Mouse (Mus musculus) telencephalon, adult 2 months (tissue): ENCODE results near the gene Cd177.
"Not testable (repeated sequence)": the region's sequence is repeated elsewhere in the genome, so short reads cannot be mapped to it uniquely, and the experiment has no call there.

ENCODE experiments used
- DNase-seq: peaks from one replicate; pipeline ENCODE4 v3.0.0-alpha.2; 2011; ENCODE audit warnings: low read depth, low spot score

The Cd177 gene

DNA sequence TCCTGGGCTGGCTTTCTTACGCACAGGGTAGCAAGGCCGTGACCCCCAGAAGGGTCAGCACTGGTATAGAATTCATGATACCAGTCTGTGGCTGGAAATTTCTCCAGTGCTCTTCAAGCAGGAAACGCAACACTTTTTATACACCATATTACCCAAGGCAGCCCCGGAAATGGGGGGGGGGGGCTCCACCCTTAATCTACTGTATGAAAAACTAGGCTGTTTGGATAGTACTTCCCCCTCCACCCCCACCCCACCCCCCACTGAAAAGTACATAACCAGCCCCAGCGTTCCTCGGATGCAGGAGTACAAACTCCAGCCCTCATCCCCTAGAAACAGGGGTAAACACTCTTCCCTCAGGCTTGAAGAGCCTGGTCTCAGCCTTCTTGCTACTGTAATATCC lies at the start of gene Cd177:
Gene Cd177 (minus strand): TSS at position 101 of the 400 bp plus-strand sequence.
- DNase-seq, result no peak

DNA sequence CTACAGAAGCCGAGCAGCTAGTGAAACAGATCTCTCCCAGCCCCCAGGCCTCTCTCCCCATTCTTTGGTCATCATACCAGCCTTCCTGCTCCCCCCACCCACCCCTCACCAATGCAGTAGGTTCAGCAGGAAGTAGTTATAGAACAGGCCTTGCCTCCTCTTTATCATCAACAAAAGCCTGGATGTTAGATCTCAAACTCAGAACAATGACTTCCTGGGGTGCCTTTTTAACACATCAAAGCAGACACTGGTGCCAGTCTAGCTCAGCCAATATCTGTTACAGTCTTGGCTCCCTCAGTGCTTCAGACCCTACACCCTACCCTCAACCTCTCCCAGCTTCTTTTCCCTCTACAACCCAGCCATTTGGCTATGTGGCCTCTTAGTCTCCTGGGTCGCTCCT lies 48.9 kb upstream of the Cd177 start:
- no peak for DNase-seq

DNA sequence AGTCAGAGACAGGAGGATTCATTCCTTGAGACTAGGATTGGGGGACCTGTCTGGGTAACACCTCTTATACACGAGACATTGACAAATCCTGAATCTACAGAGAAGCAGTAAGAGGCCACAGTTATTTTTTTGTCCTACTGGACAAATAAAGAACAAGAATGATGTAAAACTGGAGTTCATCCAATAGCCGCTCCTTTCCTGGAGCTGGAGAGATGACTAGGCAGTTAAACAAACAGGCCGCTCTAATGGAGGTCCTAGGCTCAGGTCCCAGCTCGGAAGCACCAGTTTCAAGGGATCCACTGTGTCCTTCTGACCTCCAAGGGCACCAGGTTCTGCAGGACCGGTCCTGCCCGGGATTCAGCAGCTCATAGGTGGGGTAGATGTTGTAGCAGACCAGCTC lies 44.7 kb upstream of the Cd177 start:
- no peak for DNase-seq

DNA sequence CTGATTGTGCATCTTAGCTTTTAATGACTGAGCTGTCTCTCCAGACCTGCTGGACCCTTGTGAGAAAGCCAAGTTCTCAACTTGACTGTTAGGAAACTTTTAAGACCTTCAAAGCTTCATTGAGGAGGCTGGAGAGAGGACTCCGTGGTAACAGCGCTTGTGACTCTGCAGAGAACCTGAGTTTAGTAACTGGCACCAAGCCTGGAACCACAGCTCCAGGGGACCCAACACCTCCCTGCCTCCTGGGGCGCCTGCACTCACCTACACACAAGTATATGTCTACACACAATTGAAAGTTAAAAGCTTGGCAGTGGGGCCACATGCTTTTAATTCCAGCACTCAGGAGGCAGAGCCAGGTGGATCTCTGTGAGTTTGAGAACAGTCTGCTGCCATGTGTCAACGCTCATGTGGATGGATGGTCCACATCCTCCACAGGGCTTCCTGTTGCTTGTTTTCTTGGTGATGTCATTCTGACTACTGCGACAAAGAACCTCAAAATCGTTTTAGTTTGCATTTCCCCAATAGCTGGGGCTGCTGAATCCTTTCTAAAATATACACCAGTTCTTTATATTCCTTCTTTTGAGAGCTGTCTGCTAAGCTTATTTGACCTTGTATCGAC lies 42.1 kb upstream of the Cd177 start:
- DNase-seq, result no peak

DNA sequence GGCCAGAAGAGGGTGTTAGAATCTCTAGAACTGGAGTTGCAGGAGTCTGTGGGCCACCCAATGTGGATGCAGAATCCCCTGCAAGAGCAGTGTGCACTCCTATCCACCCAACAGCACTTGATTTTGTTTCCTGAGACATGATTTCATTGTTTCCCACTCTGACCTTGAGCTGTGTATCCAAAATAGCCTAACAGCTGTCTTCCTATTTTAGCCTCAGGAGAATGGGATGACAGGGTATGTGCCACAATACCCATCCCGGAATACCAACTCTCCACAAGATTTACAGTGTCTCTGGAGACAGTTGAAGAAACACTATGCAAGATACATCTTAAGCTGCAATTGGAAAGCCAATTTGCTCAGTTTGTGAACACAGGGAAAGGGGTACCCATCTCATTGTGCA lies 37.8 kb upstream of the Cd177 start:
- no peak for DNase-seq

DNA sequence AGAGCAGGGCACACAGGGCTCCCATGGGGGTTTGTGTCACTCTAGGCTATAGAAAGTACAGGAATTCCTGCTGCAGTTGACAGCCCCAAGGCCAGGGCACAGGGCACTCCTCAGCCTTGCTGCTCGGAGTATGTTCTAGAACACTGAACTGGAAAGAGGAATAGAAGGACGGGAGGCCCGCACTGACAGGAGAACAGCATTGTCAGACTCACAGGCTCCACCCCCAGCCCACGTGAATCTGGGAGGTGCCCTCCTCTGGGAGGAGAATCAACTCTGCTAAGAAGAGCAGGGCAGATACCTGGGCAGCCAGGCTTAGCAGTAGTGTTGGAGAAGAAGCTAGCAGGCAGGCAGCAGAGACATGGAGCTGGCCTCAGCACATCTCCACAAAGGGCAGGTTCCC lies 16.8 kb upstream of the Cd177 start, which contains the start of gene Ceacam10:
Gene Ceacam10 (plus strand): TSS at position 289 of the 400 bp plus-strand sequence.
- DNase-seq, result not testable (repeated sequence)

DNA sequence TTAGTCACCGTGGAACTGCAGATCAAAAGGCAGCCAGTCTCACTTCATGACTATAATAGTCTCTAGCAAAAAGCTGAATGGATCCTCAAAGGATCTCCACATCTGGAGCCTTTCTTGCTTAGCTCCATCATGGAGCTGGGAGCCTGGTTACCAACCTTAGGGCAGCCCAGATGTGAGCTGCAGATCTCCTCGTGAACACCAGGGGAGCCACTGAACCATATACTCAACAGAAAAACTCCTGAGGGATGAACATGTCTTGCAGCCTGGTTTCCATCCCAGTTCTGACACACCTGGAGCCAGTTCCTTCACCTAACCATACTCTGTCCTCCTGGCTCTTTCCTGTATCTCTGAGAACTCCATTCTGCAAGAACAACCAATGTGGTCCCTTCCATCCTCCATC lies 16.0 kb upstream of the Cd177 start:
- DNase-seq, result no peak

DNA sequence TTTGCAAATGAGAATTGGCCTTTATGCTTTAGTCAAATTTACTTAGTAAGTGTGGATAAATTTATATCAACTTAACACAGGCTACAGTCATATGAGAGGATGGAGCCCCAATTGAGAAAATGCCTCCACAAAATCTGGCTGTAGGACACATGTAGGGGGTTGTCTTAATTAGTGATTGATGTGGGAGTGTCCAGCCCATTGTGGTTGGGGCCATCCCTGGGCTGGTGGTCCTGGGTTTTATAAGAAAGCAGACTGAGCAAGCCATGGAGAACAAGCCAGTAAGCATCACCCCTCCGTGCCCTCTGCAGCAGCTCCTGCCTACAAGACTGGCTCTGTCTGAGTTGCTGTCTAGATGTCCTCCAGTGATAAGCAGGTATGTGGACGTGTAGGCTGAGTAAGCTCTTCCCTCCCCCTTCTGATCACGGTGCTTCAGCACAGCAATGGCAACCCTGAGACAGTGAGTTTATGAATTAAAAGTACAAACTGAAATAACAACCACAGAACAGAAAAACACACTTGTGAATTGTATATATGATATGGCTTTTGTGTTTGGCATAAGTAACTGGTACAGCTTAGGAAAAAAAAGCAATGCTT lies 13.9 kb upstream of the Cd177 start:
- DNase-seq, result no peak

DNA sequence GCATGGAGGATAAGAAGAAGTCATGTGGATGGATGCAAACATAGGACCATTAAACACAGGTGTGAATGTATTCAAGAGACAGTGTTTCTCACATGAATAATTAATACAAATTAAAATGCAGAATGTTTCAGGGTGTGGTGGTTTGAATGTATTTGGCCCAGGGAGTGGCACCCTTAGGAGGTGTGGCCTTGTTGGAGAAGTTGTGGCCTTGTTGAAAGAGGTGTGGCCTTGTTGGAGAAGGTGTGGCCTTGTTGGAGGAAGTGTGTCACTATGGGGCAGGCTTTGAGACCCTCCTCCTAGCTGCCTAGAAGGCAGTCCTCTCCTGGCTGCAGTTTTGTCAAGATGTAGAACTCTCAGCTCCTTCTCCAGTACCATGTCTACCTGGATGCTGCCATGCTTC lies 11.2 kb upstream of the Cd177 start:
- no peak for DNase-seq

DNA sequence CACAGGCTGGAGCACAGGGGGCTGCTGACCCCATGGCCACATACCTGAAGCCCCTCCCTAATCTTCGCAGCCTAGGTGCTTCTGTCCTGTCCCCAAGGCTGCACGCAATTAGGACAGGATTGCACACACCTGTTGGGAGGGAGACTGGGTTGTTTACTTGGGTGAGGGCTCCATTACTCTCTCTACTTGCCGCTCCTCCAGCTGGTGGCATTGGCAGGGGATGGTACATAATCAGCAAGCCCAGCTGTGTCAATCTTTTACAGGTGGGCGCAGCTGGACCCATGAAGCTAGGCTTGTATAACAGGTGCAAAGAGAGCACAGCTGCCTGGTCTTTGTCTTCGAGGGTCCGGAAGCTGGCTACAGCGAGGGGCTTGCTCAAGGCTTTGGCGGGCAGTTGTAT lies 2.5 kb upstream of the Cd177 start:
- no peak for DNase-seq

DNA sequence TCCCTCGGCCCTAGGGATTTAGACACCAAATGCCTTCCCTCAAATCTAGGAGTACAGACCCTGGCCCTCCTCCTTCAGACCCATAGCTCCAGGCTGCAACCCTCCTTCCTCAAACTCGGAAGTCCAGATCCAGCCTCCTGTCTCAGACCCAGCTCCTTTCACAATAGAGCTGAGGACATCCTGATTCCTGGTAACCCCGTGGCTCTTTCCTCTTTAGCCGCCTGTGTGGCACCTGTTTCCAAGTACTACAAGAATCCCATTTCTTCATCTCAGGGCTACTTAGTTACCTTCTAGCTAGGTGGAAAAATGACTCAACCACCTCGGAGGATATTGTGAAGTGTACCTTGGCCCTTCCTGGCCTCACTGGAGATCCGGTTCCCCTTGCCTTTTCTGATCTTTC lies 1.1 kb upstream of the Cd177 start:
- no peak for DNase-seq

DNA sequence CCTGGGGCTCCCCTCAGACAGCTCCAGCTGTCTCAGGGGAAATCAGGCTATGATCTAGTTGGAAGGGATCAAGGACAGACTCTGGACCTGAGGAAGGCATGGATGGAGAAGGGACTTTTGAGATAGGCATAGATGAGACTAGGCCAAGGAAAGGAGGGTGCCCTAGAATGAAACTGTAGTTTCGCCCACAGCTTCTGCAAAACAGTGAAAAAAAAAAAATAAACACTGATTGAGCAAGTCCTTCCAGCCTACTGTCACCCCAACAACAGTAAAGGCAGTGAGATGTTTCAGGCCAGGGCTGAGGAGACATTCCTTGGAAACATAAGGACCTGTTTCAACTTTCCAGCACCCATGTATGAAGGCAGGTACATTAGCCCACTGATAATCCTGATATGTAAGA lies 1.6 kb downstream of the Cd177 start:
- no peak for DNase-seq

DNA sequence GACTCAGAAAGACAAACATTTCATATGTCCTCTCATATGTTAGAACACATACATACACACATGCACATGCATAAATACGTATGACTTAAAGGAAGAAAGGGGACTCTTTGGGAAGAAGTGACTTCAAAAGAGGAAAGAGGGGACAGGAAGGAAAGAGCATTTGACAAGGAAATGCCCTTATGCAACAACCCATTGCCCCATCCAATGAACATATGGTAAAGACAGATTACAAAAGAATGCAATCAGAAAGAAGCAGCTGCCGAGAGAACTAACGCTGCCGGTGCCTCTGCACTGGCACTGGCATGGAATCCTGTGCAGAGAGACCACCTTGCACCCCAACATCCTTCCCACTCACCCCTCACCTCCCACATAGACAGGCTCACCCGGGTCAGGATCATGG lies 6.6 kb downstream of the Cd177 start:
- no peak for DNase-seq

DNA sequence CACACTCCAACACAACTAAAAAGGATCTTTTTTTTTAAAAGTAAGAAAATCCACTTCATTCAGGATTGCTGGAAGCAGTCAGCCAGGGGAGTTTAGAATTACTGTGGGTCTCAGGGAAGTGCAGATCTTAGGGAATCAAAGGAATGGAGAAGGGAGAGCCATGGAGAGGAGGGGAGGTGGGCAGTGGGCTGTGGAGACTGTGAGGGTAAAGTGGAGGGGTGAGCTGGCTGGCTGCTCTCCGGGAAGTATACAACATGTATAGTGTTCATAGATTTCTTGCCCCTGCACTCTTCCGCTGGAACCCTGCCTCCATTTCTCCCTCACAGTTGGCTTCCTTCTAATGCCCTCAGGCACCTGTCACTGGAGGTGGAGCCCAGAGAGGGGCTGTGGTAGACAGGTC lies 8.5 kb downstream of the Cd177 start:
- no peak for DNase-seq

DNA sequence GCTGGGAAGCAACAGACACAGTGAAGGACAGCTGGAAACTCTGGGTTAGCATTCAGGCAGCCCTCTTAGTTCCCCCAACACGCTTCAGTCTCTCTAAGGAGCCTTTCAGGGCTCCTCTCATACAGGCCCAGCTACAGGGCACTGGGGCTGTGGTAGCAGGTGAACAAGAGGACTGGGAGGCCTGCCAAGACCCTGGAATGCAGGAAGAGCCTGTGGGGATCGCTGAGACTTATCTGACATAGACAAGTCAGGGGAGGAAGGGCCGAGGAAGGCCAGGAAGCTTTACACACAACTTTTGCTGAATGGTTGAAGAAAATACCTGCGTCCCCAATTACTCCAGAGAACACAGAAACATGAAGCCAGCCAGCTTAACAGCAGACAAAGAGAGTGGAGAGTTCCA lies 9.4 kb downstream of the Cd177 start:
- DNase-seq, result no peak

DNA sequence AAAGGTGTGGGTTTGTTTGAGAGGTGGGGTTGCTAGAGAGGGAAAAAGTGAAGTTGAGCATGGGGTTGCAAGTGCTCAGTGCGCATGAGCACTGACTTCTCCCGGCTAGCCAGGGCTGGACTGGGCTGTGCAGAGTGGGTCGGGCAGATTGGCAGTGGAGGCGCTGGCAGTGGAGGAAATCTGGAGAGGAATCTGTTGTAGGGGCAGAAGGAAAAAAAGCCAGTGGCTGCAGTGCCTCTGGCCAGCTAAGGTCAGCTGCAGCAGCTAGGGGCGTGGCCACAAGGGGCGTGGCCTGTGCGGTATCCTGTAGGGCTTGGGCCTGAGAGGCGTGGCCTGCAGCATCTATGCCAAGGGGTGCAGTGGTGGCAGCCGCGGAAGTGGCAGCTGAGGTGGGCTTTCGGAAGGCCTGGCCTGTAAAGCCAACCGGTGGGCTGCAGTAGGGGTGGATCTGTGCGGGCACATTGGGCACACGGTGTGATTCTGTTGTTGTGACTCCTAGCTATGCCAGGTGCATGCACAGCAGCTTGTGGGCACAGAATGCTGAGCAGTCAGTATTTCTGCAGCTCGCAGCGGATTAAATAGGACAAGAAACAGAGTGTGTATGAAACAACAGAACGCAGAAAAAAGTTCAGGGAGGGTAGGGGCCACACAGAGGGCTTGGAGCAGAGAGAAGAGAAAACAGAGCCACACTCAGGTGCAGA lies 24.0 kb downstream of the Cd177 start:
- no peak for DNase-seq

DNA sequence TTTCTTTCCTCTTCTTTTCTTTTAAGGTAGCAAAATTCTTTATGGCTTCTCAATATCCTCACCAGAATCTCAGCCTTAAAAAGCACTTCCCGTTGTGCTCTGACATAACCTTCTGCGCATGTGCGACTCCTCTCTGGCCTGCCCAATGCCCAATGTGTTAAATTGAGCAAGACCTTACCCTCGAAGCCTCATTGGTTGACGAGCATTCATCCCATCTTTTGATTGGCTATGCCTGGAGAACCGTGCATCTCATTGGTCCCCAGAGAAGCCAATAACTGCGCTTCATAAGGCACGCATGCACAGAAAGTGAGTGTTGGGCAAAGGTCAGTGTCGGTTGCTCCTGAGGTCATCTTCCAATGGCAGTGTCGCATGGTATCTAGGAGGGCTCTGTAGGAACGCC lies 33.3 kb downstream of the Cd177 start, which contains the start of gene Gm4763:
Gene Gm4763 (minus strand): TSS at position 101 of the 400 bp plus-strand sequence.
- not testable (repeated sequence) for DNase-seq

DNA sequence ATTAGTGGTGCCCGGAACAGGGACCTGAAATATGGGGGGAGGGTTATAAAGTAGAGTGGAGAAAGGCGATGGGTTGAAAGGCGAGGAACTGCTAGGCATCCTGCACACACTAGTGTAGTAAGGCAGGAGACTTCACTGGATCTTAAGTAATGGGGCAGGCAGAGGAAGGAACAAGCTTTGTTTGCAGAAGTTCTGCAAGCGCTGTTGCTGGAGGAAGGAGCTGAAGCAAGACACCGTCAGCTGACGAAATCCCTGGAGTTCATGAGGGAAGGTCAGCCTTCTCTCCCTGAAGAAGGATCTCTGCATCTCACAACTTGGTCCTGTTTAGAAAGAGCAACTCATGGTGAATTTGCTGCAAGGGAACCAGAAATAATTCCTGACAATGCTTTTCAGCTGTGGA lies 45.1 kb downstream of the Cd177 start:
- no peak for DNase-seq

DNA sequence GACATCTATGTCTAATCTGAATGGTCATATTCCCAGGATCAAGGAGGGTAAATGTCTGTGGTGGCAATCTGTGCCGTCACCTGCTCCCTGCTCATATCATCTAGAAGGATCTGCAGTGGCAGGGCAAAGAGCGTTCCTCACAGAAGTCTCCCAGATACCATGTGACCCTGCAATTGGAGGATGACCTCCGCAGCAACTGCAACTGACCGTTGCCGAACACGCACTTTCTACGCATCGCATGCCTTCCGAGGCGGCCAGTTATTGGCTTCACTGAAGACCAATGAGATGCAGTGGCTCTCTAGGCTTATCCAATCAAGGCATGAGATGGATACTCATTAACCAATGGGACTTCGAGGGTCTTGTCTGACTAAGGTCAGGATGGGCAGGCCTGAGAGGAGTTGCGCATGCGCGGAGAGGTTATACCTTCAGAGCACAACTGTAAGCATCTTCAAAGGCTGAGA lies 51.2 kb downstream of the Cd177 start, which contains the start of gene BC049730:
Gene BC049730 (plus strand): TSS at position 411 of the 461 bp plus-strand sequence.
- DNase-seq, result no peak

DNA sequence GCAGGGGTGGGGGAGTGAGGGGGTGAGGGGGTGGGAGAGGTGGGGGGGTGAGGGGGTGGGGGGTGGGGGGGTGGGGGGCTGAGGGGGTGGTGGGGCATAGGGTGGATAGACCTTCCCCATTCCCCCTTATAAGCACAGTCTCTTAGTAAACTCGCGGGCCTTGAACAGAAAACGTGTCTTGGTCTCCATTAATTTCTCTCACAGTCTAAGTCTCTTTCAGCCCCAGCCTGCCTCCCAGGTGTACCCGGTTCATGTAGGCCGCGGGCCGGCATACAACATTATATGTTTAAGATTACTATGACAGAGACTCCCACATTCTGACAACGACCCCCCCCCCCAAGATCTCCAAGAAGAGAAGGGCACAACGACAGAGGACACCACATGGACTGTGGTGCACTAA lies 57.3 kb downstream of the Cd177 start:
- not testable (repeated sequence) for DNase-seq

DNA sequence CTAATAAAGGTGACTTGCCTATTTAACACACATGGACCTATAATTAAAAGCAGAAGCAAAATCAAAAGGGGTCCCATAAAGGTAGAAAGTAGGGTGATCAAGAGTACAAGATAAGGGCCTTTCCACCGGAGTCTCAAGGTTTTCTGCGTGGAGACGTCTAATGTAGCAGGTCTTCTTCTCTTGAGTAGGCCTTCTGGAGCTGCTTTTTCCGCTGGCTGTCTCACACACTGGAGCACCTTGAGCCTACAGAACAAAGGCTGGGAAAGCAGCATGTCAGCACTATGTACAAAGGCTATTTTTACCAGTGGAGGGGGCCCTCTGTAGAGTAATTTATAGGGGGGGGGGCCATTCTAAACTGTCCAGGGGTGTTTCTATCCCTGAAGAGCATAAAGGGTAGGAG lies 62.2 kb downstream of the Cd177 start:
- DNase-seq, result not testable (repeated sequence)
